Mouse (Mus musculus) mature B cell (primary cell): Measurements from ENCODE around the gene Dock9.
"Not testable (repeated sequence)": the region's sequence is repeated elsewhere in the genome, so short reads cannot be mapped to it uniquely, and the experiment has no call there.

Experiments used
- in situ Hi-C: fragments of 300-500 bp; cut with MboI; formaldehyde crosslinking; loops from 2 replicates; pipeline ENCODE4 v1.14.3; 2019

Gene Dock9

GRCm38 (mm10) chr14:121660167-121660894 is 137.3 kb downstream of the Dock9 start:
- in situ Hi-C loops: no loop called here

DNA sequence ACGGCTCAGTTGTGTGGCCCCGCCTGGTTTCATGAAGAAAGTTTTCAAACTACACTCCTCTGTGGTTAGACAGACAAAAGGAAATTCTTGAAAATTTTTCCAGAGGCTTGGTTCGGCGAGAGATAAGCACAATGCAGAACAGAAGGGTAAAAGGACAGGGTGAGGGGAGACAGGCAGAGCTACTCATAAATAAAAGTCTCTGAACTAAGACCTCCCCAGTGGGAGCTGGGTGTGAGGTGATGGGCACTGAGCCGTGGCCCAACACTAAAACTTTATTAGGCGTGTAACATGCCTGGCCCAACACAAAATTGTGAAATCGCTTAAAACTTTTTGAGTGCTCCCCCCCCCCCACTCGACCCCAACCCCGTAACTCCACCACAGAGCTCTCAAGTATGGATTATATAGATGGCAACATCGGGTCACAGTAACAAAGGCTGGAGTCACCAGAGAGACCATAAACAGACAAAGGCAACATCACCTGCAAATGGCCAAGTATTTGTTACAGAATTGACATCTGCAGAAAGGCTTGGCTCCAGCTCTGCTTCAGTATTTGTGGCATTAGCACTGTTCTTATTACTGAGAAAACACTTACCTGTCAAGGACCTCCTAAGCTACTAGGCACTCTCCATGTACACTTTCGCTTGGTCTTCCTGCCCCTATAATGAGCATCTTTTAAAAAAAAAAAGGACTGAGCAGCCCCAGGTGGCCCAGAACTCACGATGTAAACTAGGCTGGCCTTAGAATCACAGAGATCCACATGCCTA is 138.4 kb downstream of the Dock9 start:
- in situ Hi-C loops: no loop called here

GRCm38 (mm10) chr14:121658537-121658936 is 139.1 kb downstream of the Dock9 start:
- in situ Hi-C loops: no loop called here

GRCm38 (mm10) chr14:121657633-121658032 is 140.0 kb downstream of the Dock9 start:
- in situ Hi-C loops: no loop called here

DNA sequence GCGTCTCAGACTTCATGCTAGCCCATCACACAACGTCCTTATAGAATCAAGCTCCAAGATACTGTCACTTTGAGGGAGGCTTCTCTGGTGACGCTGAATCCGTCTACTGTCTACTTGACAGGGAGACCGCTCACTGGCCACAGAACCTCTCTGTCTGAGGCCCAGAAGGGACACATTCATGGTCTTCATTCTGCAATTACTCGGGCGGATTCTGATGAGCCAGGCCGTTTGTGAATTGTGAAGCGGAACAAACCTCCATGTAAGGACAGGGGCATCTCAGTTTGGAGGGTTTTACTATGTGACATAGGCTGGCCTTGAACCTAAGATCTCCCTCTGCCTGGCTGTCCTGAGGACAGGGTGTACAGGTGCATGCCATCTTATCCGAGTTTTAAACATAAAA is 140.7 kb downstream of the Dock9 start:
- in situ Hi-C loops: no loop called here

DNA sequence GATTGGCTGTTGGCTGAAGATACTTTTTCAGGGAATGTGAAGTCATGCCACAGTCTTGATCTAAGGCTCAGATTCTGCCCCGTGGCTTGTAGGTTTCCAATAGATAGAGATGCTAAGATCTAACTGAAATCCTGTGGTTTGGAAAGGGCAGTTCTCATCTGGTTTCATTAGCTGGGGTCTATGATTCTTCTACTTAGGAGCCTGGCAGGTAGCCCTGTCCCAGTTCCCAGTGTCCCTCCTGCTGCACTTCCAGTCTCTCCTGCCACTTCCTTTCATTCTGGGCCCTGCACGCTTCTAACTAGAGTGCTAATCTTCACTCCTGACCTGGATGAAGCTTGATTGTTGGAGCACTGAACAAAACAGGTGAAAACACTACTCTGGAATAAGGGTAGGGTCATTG is 142.7 kb downstream of the Dock9 start:
- in situ Hi-C loops: no loop called here

GRCm38 (mm10) chr14:121654416-121654967 is 143.1 kb downstream of the Dock9 start:
- in situ Hi-C loops: no loop called here

GRCm38 (mm10) chr14:121653717-121654116 is 143.9 kb downstream of the Dock9 start:
- in situ Hi-C loops: no loop called here

DNA sequence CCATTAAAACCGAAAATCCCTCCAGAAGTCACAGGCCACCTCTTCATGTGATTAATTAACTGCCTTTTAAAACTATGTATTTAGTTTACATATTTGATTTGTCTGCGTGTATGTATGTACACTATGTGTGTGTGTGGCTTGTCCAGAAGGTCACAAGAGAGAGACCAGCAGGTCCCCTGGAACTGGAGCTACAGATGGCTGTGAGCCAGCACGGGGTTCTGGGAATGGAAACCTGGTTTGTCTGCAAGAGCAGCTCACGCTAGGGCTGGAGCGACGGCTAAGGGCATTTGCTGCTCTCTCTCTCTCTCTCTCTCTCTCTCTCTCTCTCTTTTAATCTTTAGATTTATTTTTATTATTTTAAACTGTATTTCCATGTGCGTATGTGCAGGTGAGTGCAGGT is 144.4 kb downstream of the Dock9 start:
- in situ Hi-C loops: no loop called here

GRCm38 (mm10) chr14:121648581-121649060 is 149.0 kb downstream of the Dock9 start:
- in situ Hi-C loops: no loop called here

DNA sequence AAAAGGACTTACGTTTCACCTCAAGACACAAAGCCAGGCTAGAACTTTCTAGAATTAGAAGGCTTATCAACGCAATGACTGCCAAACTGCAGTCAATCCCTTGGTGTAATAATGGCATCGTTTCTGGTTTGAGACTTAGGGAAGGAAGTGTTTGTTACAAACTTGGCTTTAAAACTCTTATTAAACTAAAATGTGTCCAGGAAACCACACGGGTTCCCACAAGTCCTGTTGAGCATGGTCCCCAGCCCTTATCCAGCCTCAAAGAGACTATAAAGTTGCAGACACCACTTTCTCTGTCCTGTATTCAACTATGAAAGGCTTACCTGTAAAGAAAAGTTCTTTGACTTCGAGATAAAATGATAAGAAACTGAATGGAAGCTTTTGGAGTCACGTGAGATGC is 149.9 kb downstream of the Dock9 start:
- in situ Hi-C loops: no loop called here

DNA sequence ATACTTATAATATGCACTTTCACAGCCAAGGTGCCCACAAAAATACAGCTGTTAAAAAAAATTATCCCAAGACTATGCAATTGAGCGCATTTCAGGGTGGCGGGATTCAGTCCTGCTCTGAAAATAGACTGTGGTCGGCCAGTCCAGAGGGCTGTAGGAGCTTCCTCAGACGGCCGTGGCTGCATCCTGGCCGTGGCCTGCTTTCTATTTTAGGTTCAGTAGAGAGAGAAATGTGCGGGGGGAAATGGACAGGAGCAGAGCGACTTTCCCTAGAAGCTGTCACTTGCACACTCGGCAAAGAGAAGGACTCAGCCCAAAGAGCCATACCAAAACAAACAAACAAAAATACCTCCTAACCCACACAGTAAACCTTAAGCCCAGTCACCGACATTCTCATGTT is 151.0 kb downstream of the Dock9 start:
- in situ Hi-C loops: no loop called here

DNA sequence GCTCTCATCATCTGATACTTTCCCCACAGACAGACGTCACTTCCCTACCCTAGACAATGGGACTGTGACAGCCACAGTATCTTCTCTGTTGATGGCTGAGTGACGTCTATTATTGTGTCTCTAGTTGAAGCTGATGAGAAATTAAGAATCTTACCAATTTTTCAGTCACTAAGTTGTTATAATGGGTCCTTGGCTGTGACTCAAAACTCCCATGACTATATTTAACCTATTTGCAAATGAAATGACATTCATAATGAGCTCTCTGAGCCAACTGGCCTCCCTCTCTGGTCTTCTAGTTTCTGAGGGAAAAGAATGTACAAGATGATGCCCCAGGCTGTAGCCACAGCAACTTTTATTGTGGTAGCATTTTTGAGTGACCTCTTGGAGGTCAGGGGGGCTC is 153.3 kb downstream of the Dock9 start:
- in situ Hi-C loops: no loop called here

- in situ Hi-C loops: no loop called here
Measured at GRCm38 (mm10) chr14:121641271-121641670, 156.4 kb downstream of the Dock9 start.

DNA sequence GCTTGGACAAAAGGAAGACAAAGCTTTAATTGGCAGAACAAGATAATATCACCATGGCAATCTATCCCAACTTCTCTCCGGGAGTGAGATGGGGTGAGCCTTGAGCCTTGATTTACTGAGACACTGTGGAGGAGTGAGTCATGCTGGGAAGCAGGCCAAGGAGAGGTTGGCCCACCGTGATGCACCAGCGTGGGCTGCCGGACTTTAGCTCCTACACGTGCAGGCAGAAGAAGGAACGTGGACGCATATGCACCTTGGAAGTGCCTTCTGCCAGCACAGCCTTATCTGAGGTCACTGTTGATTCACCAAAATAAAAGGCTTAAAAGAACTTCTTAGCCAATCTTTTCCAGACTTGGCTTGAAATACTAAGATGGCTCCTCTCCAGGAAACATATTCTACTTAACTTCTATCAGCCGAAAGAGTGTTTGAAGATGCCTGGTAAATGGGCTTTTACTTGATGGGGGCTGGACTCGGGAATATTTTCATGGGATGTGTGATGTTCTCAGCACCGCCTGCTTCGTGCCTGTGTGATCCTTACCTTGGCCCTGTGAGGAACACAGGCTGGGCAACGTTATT is 160.6 kb downstream of the Dock9 start:
- in situ Hi-C loops: no loop called here

- in situ Hi-C loops: no loop called here
Measured at GRCm38 (mm10) chr14:121634736-121635430, 162.8 kb downstream of the Dock9 start.

DNA sequence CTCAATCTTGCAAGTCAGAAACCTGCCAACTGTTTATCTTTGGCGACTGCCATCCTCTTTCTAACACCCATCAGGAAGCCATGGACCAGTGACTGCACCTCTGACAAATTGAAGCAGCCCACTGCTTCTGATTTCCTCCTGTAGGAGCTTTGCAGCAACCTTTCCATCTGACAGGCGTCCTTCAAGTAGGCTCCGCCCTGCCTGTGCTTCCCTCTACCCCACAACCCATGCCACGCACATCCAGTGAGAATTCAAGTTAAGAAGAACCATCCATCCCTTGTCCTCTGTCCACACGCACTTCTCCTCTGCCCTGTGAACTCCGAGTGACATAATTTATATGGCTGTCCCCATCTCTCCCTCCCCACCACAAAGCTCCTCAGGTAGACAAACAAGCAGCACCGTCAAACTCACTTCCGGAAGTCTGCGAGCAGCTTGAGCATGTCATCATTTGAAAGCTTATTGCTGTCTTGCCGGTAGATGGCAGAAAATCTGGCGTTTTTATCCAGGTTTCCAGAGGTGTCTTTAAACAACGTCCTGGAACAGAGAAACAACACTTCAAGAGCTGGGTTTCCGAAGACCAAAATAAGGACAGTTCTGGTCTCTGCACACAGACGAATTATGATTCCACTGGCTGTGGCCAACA is 163.4 kb downstream of the Dock9 start:
- in situ Hi-C loops: no loop called here

DNA sequence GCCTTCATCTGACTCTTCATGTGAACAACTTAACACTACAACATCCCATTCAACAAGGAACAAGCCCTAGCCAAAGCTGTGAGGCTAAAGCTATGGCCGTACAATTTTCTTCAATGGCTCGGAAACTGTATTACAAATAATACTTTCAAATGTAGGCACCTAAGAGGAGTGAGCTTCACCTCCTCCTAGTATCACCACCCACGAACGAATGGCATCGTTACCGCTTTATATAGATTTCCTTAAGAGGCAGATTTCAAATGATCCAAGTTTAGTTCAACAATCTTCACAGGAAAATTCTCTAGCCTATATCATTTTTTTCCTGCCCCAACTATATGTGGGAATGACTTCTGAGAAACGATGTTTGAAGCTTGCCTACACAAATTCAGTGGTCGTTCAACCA is 165.7 kb downstream of the Dock9 start:
- in situ Hi-C loops: no loop called here

GRCm38 (mm10) chr14:121626741-121627140 is 170.9 kb downstream of the Dock9 start:
- in situ Hi-C loops: no loop called here

DNA sequence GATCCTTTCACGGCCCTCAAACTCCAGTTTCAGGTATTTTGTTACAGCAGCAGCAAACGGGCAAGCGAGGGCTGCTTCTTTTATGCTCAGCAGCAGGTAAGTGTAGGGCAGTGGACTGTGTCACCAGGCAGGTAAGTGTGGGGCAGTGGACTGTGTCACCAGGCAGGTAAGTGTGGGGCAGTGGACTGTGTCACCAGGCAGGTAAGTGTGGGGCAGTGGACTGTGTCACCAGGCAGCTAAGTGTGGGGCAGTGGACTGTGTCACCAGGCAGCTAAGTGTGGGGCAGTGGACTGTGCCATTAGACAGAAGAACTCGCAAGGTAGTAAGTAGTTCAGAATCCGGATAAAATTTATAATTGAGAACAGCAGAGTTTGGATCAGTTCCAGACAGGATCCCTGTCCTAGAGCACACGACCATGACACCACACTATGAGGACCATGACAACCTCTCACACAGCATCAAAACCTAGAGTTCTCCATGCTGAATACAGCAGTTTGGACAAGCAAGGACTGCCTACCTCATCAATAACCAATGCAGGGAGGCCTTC is 173.6 kb downstream of the Dock9 start:
- in situ Hi-C loops: not testable (repeated sequence)

GRCm38 (mm10) chr14:121621806-121622205 is 175.8 kb downstream of the Dock9 start:
- in situ Hi-C loops: no loop called here
